Mouse (Mus musculus): Measurements from ENCODE around the gene Tas2r137.

Tas2r137 gene

DNA sequence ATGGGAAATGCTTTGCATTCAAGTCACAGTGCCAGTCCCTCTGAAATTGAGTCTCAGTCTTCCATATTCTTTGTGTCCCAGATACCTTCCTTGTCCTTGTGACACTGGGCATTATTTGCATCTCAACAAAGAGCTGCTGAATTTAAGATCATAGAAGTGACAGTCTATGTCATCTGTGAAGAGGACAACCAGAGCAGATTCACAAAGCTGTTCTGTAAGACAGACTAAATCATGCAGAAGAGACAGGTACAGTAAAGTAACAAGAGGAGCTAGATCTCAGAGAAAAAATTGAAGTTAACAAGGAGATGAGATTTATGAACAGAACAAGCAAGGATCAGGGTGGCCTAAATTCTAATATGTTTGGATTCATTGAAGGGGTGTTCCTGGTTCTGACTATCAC lies at the start of gene Tas2r137:
TSS of gene Tas2r137 (plus strand) at position 301 of the 400 bp plus-strand sequence.
- no peak for DNase-seq (ENCODE audit: low spot score)

DNA sequence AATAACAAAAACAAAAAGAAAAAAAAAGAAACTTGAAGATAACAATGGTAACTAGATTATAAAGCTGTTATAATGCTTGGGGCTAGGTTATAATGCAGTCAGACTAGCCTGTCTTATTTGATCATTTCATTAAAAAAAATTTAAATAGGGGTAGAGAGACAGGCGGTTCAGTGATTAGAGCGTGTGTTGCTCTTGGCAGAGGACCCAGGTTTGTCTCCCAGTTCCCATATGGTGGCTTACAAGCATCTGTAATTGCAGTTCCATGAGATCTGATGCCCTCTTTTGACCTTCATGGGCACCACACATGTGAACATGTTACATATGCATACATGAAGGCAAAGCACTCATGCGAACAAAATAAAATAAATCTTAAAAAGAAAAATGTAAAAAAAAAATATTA lies 49.8 kb upstream of the Tas2r137 start:
- no peak for DNase-seq (ENCODE audit: low spot score)

- DNase-seq (ENCODE audit: low spot score) = no peak
Measured at GRCm38 (mm10) chr6:40441755-40442154, 49.3 kb upstream of the Tas2r137 start.

DNA sequence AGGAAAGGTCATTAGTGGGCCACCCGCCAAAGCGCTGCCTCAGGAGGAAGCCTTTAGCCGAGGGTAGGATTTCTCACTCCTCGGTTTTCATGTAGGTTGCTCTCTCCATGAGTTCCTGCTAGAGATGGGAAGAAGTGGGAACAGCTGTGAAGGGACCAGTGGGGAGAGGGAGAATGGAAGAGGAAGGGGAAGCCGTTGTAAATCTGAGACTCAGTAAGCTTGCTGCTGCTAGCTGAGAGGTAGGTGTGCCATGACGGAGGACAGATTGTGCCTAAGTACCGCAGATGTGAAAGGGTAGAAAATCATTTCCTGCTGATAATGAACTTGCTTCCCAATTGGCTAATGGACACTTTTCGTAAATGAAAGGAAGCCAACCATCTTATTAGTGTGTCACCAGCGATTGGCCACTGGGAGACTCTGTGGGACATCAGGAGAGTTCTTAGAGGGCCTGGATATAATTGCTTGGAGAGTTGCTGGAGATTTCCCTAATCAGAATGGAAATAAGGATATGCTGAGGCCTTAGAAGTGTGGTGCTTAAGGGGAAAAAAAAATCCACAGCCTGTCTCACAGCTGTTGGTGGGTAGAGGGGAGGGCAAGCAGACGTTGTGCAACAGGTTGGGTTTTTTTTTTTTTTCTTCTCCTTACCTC lies 47.6 kb upstream of the Tas2r137 start:
- DNase-seq (ENCODE audit: low spot score) = no peak

- DNase-seq (ENCODE audit: low spot score) = no peak
Measured at GRCm38 (mm10) chr6:40448626-40449025, 42.4 kb upstream of the Tas2r137 start.

DNA sequence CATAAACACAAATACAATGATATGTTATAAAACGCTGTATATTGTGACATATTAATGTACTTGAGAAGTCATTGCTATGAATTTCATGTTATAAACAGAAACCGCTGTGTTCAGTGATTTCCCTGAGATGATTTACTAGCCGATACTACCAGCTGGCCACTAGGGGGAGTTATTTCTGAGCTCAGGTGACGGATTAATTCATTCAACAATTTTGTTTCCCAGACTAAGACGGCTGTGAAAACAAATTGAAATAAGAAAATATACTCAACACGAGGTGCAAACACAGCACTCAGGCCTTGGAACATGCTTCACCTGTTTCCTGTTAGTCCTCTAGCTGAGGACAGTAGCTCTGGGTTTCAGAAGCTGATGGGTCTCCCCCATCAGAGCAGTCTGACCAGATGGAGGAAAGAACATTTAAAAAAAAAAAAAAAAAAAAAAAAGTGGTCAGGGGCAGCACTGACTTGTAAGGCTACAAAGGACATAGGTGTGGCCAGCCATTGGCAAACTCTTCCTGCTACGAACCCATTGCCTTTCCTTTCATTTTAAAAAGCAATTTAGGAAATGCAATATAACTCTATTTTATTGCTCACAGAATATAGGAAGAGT lies 36.5 kb upstream of the Tas2r137 start:
- DNase-seq (ENCODE audit: low spot score) = no peak

GRCm38 (mm10) chr6:40465710-40466109 lies 25.3 kb upstream of the Tas2r137 start:
- no peak for DNase-seq (ENCODE audit: low spot score)

- peak; percentile 67 for DNase-seq (ENCODE audit: low spot score)
Measured at GRCm38 (mm10) chr6:40470916-40471719, 19.9 kb upstream of the Tas2r137 start, which contains the start of gene Ssbp1. Gene Ssbp1 (plus strand): TSS chr6:40471352.

DNA sequence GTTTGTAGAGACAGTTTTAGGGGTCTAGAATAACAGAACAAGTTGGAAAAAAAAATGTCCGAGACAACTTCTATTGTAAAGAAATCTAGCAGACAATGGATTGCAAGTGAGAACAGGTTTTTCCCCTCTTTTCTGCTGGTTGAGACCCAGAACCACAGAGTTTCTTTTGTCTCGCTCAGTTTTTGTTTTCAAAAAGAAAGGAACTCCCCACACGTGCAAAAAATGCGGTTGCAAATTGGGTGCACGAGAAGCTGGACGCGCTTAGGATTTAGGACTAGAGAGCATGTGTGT lies 19.4 kb upstream of the Tas2r137 start:
- no peak for DNase-seq (ENCODE audit: low spot score)

DNA sequence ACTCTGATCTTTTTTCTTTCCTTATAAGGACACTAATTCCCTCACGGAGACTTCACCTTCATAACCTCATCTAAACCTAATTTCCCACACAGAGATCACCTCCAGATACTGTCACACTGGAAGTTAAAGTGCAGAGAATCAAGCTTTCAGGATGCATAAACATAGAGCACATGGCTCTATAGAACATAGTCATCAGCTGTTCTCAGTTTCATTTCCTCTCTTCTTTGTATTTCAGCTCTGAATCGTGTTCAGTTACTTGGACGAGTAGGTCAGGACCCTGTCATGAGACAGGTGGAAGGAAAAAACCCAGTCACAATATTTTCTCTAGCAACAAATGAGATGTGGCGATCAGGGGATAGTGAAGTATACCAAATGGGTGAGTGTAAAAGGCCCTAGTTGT lies 14.9 kb upstream of the Tas2r137 start:
- no peak for DNase-seq (ENCODE audit: low spot score)

DNA sequence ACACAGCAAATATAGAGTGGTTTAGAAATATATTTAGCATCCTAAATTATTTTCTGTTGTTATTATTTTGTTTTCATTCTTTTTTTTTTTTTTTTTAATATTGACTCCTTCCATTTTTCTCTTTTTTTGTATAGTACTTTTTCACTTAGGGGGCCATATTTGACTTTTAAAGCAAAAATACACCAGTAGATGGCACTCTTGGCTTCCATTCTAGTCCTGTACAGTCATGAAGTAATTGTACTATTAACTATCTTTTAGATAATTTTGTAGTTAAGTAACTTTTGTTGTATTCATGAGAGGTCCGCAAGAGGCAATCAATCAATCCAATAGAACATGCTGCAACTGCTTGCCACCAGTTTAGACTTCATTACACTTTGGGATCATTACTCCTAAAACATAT lies 11.3 kb upstream of the Tas2r137 start:
- DNase-seq (ENCODE audit: low spot score) = no peak

GRCm38 (mm10) chr6:40482318-40482717 lies 8.7 kb upstream of the Tas2r137 start:
- no peak for DNase-seq (ENCODE audit: low spot score)

GRCm38 (mm10) chr6:40493229-40493628 lies 2.2 kb downstream of the Tas2r137 start, which contains the start of gene Tas2r108:
Gene Tas2r108 (plus strand): TSS chr6:40493529.
- DNase-seq (ENCODE audit: low spot score) = no peak

DNA sequence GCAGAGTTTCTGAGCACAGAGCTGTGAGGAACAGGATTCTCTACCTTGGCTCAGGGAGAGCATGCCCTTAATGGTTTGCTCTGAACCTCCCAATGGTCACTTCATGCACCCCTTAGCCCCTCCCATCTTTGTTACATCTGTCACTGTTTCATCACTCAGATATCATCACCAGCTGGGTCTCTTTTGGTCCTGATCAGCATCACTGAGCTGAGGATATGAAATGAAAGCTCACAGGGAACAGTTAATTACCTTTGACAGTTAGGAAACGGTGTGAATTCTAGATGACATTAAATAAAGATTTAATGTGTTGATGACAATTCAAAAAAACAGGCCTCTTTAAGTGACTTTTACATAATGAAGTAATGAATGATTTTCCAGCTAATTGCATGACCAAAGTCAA lies 28.4 kb downstream of the Tas2r137 start, which contains the start of gene Prss37:
TSS of gene Prss37 (minus strand) at position 101 of the 400 bp plus-strand sequence.
- DNase-seq (ENCODE audit: low spot score) = no peak
